Mouse (Mus musculus) liver, postnatal 0 days (tissue): Measurements from ENCODE around the gene Card6. TPM values are rescaled to one million over a fixed set of nuclear protein-coding genes. Genes with fewer than 3 reads are reported as not detected.
A peak's percentile ranks its signal among the peaks of the same experiment; 100 is the strongest.

Experiments used
- ATAC-seq: fragments of 200-750 bp; cut with Nextera tagmentation; 2 replicates; pipeline ENCODE4 v1.8.0; 2017; ENCODE audit warnings: mild to moderate bottlenecking, moderate library complexity
- DNase-seq: peaks from one replicate; pipeline ENCODE4 v3.0.0-alpha.2; 2016
- H3K27ac ChIP-seq: fragments of 300-500 bp; sonication (generic); 2 replicates; pipeline ENCODE4 v1.5.1; 2014; ENCODE audit warnings: antibody characterized with exemption, moderate library complexity, mild to moderate bottlenecking, low read depth
- H3K27me3 ChIP-seq: fragments of 300-500 bp; sonication (generic); 2 replicates; pipeline ENCODE4 v1.6.1; 2014; ENCODE audit warnings: low read length, control low read depth, mixed read lengths; ENCODE audit not compliant: insufficient read depth
- H3K36me3 ChIP-seq: fragments of 300-500 bp; sonication (generic); replicated peaks from 2 replicates; pipeline ENCODE4 v1.6.1; 2014; ENCODE audit warnings: mild to moderate bottlenecking, control low read depth, low read length, moderate library complexity, mixed read lengths; ENCODE audit not compliant: insufficient read depth
- H3K4me1 ChIP-seq: fragments of 300-500 bp; sonication (generic); 2 replicates; pipeline ENCODE4 v1.6.1; 2014; ENCODE audit warnings: antibody characterized with exemption, mild to moderate bottlenecking, control low read depth; ENCODE audit not compliant: insufficient read depth
- H3K4me2 ChIP-seq: fragments of 300-500 bp; sonication (generic); 2 replicates; pipeline ENCODE4 v1.6.1; 2014; ENCODE audit warnings: low read depth, mild to moderate bottlenecking, low read length, moderate library complexity, mixed read lengths
- H3K4me3 ChIP-seq: fragments of 300-500 bp; sonication (generic); 2 replicates; pipeline ENCODE4 v1.5.1; 2014; ENCODE audit warnings: low read depth, low read length
- H3K9ac ChIP-seq: fragments of 300-500 bp; sonication (generic); replicated peaks from 2 replicates; pipeline ENCODE4 v1.6.1; 2014; ENCODE audit warnings: mild to moderate bottlenecking, moderate library complexity
- H3K9me3 ChIP-seq: fragments of 300-500 bp; sonication (generic); 2 replicates; pipeline ENCODE4 v1.6.1; 2016; ENCODE audit warnings: mild to moderate bottlenecking, control low read depth, low read length, mixed read lengths
- CTCF ChIP-seq: sonication (generic); IDR thresholded peaks from 2 replicates; pipeline ENCODE4 v1.5.1; 2016; ENCODE audit warnings: antibody characterized with exemption, low read depth
- EP300 ChIP-seq: IDR thresholded peaks from 2 replicates; pipeline ENCODE4 v1.6.1; 2016; ENCODE audit warnings: antibody characterized with exemption, low read depth, mild to moderate bottlenecking
- WGBS: fragments of 180-500 bp; shearing (Covaris S2); extraction: QIAGEN DNeasy Blood & Tissue Kit; methylation state at CpG from one replicate; pipeline ENCODE4 v1.1.7; 2014; ENCODE audit not compliant: insufficient replicate concordance; 5-methylcytosine and 5-hydroxymethylcytosine counted together
- polyA plus RNA-seq: library from polyadenylated mRNA; unstranded; fragments of >200 nt; fragmentation: Nextera tagmentation; extraction: Ambion mirVana; gene quantifications from 2 replicates; pipeline ENCODE4 v1.2.1, GENCODE M21; 2015

Gene Card6
- polyA plus RNA-seq, 1 experiment from 2014 or later: 2.1 TPM

- ATAC-seq: no peak
- H3K4me1 ChIP-seq: peaks cover 22% of the 10 kb centered on the region
- no peaks in the 10 kb centered on the region for H3K9me3 ChIP-seq
- H3K36me3 ChIP-seq: peaks cover 24% of the 10 kb centered on the region
- TF ChIP-seq CTCF (no peak), EP300 (no peak)
- no peak for DNase-seq
- H3K9ac ChIP-seq: peak overlapping the region; percentile 75
- H3K4me2 ChIP-seq: peak overlapping the region; percentile 87
- H3K27ac ChIP-seq: peak overlapping the region; percentile 84
- 58% methylated on average over 8 of the region's 8 CpGs for WGBS
- H3K4me3 ChIP-seq: peak overlapping the region; percentile 96
- no peaks in the 10 kb centered on the region for H3K27me3 ChIP-seq
Observed at GRCm38 (mm10) chr15:5115173-5115572, 6.8 kb upstream of the Card6 start.

- TF ChIP-seq EP300 (no peak), CTCF (no peak)
- no peak overlapping the region for H3K27ac ChIP-seq
- no peaks in the 10 kb centered on the region for H3K9me3 ChIP-seq
- peaks cover 14% of the 10 kb centered on the region; the same call in 1 of the 2 replicates for H3K4me1 ChIP-seq
- no peak overlapping the region for H3K4me2 ChIP-seq
- no peak for ATAC-seq
- H3K36me3 ChIP-seq: peaks cover 2% of the 10 kb centered on the region
- no peak overlapping the region for H3K9ac ChIP-seq
- H3K27me3 ChIP-seq: no peaks in the 10 kb centered on the region
- no peak overlapping the region for H3K4me3 ChIP-seq
- WGBS: 62% methylated on average over 3 of the region's 3 CpGs
- DNase-seq: no peak
Observed at GRCm38 (mm10) chr15:5112651-5113050, 4.3 kb upstream of the Card6 start.

GRCm38 (mm10) chr15:5108655-5109040, 309 bp upstream of the Card6 start:
- H3K27me3 ChIP-seq: no peaks in the 10 kb centered on the region
- TF ChIP-seq EP300 (no peak), CTCF (no peak)
- H3K4me2 ChIP-seq: peak overlapping the region; percentile 68
- H3K27ac ChIP-seq: peak overlapping the region; percentile 75
- H3K9me3 ChIP-seq: no peaks in the 10 kb centered on the region
- 0 out of 2 replicates have a peak, but pooled peaks cover 2% of the 10 kb centered on the region for H3K4me1 ChIP-seq
- ATAC-seq (peak; percentile 44), DNase-seq (no peak)
- H3K9ac ChIP-seq: peak overlapping the region; percentile 60; the same call in 1 of the 2 replicates
- peaks cover 13% of the 10 kb centered on the region; the same call in 1 of the 2 replicates for H3K36me3 ChIP-seq
- H3K4me3 ChIP-seq: peak overlapping the region; percentile 53
- 36% methylated on average over 3 of the region's 3 CpGs for WGBS

GRCm38 (mm10) chr15:5106293-5106692, 2.0 kb downstream of the Card6 start:
- no peaks in the 10 kb centered on the region for H3K27me3 ChIP-seq
- peak overlapping the region; percentile 68; the same call in 1 of the 2 replicates for H3K4me2 ChIP-seq
- no peak overlapping the region for H3K9ac ChIP-seq
- ATAC-seq (0 out of 2 replicates have a peak, but pooled peaks have one; percentile 31), DNase-seq (no peak)
- H3K27ac ChIP-seq: no peak overlapping the region
- H3K9me3 ChIP-seq: no peaks in the 10 kb centered on the region
- TF ChIP-seq CTCF (peak; percentile 56), EP300 (no peak)
- 0 out of 2 replicates have a peak, but pooled peaks cover 2% of the 10 kb centered on the region for H3K4me1 ChIP-seq
- H3K4me3 ChIP-seq: no peak overlapping the region
- 33% methylated on average over 2 of the region's 2 CpGs for WGBS
- peaks cover 16% of the 10 kb centered on the region; the same call in 1 of the 2 replicates for H3K36me3 ChIP-seq

GRCm38 (mm10) chr15:5105891-5106290, 2.4 kb downstream of the Card6 start:
- ATAC-seq: no peak
- H3K9ac ChIP-seq: no peak overlapping the region
- 76% methylated on average over 6 of the region's 6 CpGs for WGBS
- no peak for DNase-seq
- H3K27me3 ChIP-seq: no peaks in the 10 kb centered on the region
- H3K9me3 ChIP-seq: no peaks in the 10 kb centered on the region
- H3K4me3 ChIP-seq: no peak overlapping the region
- H3K27ac ChIP-seq: no peak overlapping the region
- H3K36me3 ChIP-seq: peaks cover 16% of the 10 kb centered on the region; the same call in 1 of the 2 replicates
- 0 out of 2 replicates have a peak, but pooled peaks cover 2% of the 10 kb centered on the region for H3K4me1 ChIP-seq
- TF ChIP-seq EP300: no peak
- TF ChIP-seq CTCF: no peak
- no peak overlapping the region for H3K4me2 ChIP-seq

- H3K4me2 ChIP-seq: no peak overlapping the region
- WGBS: 88% methylated on average over 4 of the region's 4 CpGs
- H3K4me3 ChIP-seq: no peak overlapping the region
- peaks cover 24% of the 10 kb centered on the region; the same call in 1 of the 2 replicates for H3K36me3 ChIP-seq
- no peak overlapping the region for H3K9ac ChIP-seq
- H3K27me3 ChIP-seq: no peaks in the 10 kb centered on the region
- no peak for DNase-seq
- no peak for ATAC-seq
- no peaks in the 10 kb centered on the region for H3K4me1 ChIP-seq
- H3K27ac ChIP-seq: no peak overlapping the region
- TF ChIP-seq EP300: no peak
- TF ChIP-seq CTCF: no peak
- no peaks in the 10 kb centered on the region for H3K9me3 ChIP-seq
Observed at GRCm38 (mm10) chr15:5102312-5102711, 6.0 kb downstream of the Card6 start.
